Mouse (Mus musculus): ENCODE results near the gene Piezo1.

DNA sequence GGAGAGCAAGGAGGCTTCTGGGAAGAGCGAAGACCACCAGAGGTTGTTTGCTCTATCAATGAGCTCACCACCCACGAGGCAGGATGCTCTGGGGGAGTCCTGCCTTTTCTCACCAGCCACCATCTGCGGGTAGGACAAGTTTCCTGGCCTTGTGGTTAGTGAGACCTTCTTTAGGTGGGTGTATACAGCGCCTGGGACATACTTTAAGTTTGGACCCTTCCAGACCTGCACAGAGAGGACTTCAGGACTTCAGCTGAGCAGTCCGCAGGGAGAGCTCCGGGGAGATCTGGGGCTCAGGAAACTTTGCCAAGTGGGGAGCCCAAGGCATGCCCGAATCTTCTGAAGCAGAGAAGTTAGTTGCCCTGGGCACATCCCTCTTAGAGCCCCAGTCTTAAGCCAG lies 91.1 kb downstream of the Piezo1 start:
- TF ChIP-seq EP300 (IDR thresholded peaks at IDR 0.05; ENCODE audit: low read length) (no peak), USF2 (conservative IDR thresholded peaks at IDR 0.05; ENCODE audit: low read depth, low read length) (no peak)
